Mouse (Mus musculus) liver, adult 2 months (tissue): ENCODE measurements at regions not wholly inside any gene's neighbourhood (a gene's known extent, or its start where the extent isn't known, plus 50 kb on each side); places are given as distances from the start of the nearest gene placed in this dataset.
"Not testable (repeated sequence)": the region's sequence is repeated elsewhere in the genome, so short reads cannot be mapped to it uniquely, and the experiment has no call there.

Experiments used
- DNase-seq: peaks from one replicate; pipeline ENCODE4 v3.0.0-alpha.2; 2011; ENCODE audit warnings: low read depth, low spot score; ENCODE audit errors: extremely low read depth
- H3K27ac ChIP-seq: fragments of 200-500 bp; replicated peaks from 2 replicates; pipeline ENCODE4 v1.5.1; 2012; ENCODE audit warnings: low read depth, mild to moderate bottlenecking, control low read depth, inconsistent platforms, low read length; ENCODE audit not compliant: insufficient read depth
- H3K27me3 ChIP-seq: fragments of 200-500 bp; 2 replicates; pipeline ENCODE4 v1.6.1; 2012; ENCODE audit warnings: mild to moderate bottlenecking, moderate library complexity, low read length, inconsistent platforms; ENCODE audit not compliant: control insufficient read depth, insufficient read depth
- H3K36me3 ChIP-seq: fragments of 200-500 bp; 2 replicates; pipeline ENCODE4 v1.6.1; 2012; ENCODE audit warnings: low read length, inconsistent platforms; ENCODE audit not compliant: control insufficient read depth, insufficient read depth
- H3K4me1 ChIP-seq: fragments of 200-500 bp; 2 replicates; pipeline ENCODE4 v1.6.1; 2011; ENCODE audit warnings: low read length; ENCODE audit not compliant: control insufficient read depth, insufficient read depth
- H3K4me3 ChIP-seq: fragments of 200-500 bp; 2 replicates; pipeline ENCODE4 v1.5.1; 2011; ENCODE audit warnings: low read depth, mild to moderate bottlenecking, control low read depth, low read length, moderate library complexity; ENCODE audit not compliant: insufficient read depth
- H3K79me2 ChIP-seq: fragments of 200-500 bp; 2 replicates; pipeline ENCODE4 v1.6.1; 2012; ENCODE audit warnings: inconsistent platforms, mild to moderate bottlenecking, low read length, moderate library complexity; ENCODE audit not compliant: control insufficient read depth, insufficient read depth
- H3K9ac ChIP-seq: fragments of 200-500 bp; 2 replicates; pipeline ENCODE4 v1.6.1; 2012; ENCODE audit warnings: low read depth, mild to moderate bottlenecking, control low read depth, inconsistent platforms, low read length
- CTCF ChIP-seq: fragments of 200-500 bp; IDR thresholded peaks from 2 replicates; pipeline ENCODE4 v1.5.1; 2011; ENCODE audit warnings: low read depth, low read length, control low read depth
- POLR2A ChIP-seq: fragments of 200-500 bp; IDR thresholded peaks from 2 replicates; pipeline ENCODE4 v1.6.1; 2011; ENCODE audit warnings: low read length, control low read depth; ENCODE audit not compliant: insufficient read depth; ENCODE audit errors: extremely low read depth
- WGBS: fragments of 180-500 bp; shearing (Covaris S2); methylation state at CpG from one replicate; pipeline ENCODE4 v1.1.7; 2018; 5-methylcytosine and 5-hydroxymethylcytosine counted together

- H3K9ac ChIP-seq: no peak overlapping the region
- DNase-seq: peak; percentile 91
- H3K4me1 ChIP-seq: no peaks in the 10 kb centered on the region; the same call in 1 of the 2 replicates
- H3K4me3 ChIP-seq: no peak overlapping the region
- no peaks in the 10 kb centered on the region for H3K79me2 ChIP-seq
- no peak for TF ChIP-seq POLR2A
- no peak for TF ChIP-seq CTCF
- no peaks in the 10 kb centered on the region for H3K27me3 ChIP-seq
- 11% methylated on average over 2 of the region's 2 CpGs for WGBS
- H3K27ac ChIP-seq: no peak overlapping the region
- H3K36me3 ChIP-seq: no peaks in the 10 kb centered on the region
Measured at GRCm38 (mm10) chr3:106320061-106320460, 85.9 kb downstream of the Chil6 start.

DNA sequence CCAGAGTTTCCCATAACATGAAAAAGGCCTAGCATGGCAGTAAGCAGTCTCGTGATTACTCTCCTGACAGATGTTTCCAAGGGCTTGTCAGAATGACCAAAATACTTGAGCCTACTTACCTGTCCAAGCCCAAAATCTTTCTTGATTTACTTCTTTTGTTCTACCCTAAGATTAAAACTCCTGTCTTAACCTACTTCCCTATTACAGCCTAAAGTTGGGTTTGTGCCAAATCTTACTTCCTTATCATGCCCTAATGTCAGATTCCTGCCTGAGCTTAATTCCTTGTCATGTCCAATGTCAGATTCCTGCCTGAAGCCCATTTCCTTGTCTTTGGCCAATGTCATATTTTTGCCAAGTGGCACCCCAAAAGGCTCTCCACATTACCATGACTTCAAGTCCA lies 89.0 kb downstream of the Chil6 start:
- 81% methylated on average over 1 of the region's 1 CpGs for WGBS

DNA sequence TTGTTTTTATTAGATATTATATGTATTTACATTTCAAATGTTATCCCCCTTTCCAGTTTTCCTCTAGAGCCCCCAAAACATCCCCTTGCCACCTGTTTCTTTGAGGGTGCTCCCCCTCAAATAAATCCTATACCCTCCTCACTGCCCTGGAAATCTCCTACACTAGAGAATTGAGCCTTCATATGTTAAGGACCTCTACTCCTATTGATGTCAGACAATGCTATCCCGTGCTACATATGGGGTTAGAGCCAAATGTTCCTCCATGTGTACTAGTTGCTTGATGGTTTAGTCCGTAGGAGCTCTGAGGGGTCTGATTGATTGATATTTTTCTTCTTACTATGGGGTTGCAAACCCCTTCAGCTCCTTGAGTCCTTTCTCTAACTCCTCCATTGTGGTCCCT lies 73.6 kb upstream of the Chil4 start:
- Histone ChIP-seq H3K79me2 (no peaks in the 10 kb centered on the region), H3K36me3 (no peaks in the 10 kb centered on the region), H3K27ac (no peak overlapping the region), H3K4me1 (no peaks in the 10 kb centered on the region), H3K4me3 (no peak overlapping the region), H3K27me3 (no peaks in the 10 kb centered on the region), H3K9ac (no peak overlapping the region)
- TF ChIP-seq POLR2A (no peak), CTCF (no peak)
- WGBS: 65% methylated on average over 2 of the region's 2 CpGs
- DNase-seq: no peak

More for the DNA sequence above, 89.0 kb downstream of the Chil6 start:
- Histone ChIP-seq H3K27ac (no peak overlapping the region), H3K27me3 (no peaks in the 10 kb centered on the region), H3K4me1 (no peaks in the 10 kb centered on the region; the same call in 1 of the 2 replicates), H3K4me3 (no peak overlapping the region), H3K9ac (no peak overlapping the region), H3K79me2 (no peaks in the 10 kb centered on the region), H3K36me3 (no peaks in the 10 kb centered on the region)
- no peak for TF ChIP-seq CTCF
- DNase-seq: no peak

GRCm38 (mm10) chr3:106291894-106292293 lies 72.6 kb upstream of the Chil4 start:
- H3K27me3 ChIP-seq: no peaks in the 10 kb centered on the region
- DNase-seq: no peak
- no peaks in the 10 kb centered on the region for H3K4me1 ChIP-seq
- 82% methylated on average over 4 of the region's 4 CpGs for WGBS
- no peak overlapping the region for H3K4me3 ChIP-seq
- TF ChIP-seq POLR2A: no peak
- TF ChIP-seq CTCF: no peak
- H3K36me3 ChIP-seq: no peaks in the 10 kb centered on the region
- H3K79me2 ChIP-seq: no peaks in the 10 kb centered on the region
- no peak overlapping the region for H3K27ac ChIP-seq
- no peak overlapping the region for H3K9ac ChIP-seq

GRCm38 (mm10) chr3:106278571-106278970 lies 59.3 kb upstream of the Chil4 start:
- not testable (repeated sequence) for H3K4me3 ChIP-seq, H3K27ac ChIP-seq, H3K79me2 ChIP-seq, H3K9ac ChIP-seq, H3K4me1 ChIP-seq, H3K27me3 ChIP-seq, H3K36me3 ChIP-seq, DNase-seq
- WGBS: 53% methylated on average over 2 of the region's 2 CpGs

DNA sequence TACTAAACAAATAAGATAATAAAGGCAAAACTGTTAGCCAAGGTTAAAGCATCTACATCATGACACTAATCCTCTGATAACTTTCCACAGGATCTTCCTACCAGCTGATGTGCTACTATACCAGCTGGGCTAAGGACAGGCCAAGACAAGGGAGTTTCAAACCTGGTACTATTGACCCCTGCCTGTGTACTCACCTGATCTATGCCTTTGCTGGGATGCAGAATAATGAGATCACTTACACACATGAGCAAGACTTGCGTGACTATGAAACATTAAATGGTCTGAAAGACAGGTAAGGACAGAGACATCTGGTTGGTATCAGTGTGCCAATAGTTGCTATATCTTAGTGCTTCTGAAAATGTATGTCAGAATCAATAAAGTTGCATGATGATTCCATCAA lies 56.4 kb upstream of the Chil4 start:
- not testable (repeated sequence) for H3K9ac ChIP-seq, H3K27me3 ChIP-seq, H3K27ac ChIP-seq, H3K79me2 ChIP-seq, H3K4me3 ChIP-seq, DNase-seq, H3K4me1 ChIP-seq, H3K36me3 ChIP-seq
- 87% methylated on average over 1 of the region's 1 CpGs for WGBS
